Mouse (Mus musculus) left cerebral cortex, adult 9 months (tissue): ENCODE measurements around the gene Tcf7l2.
A peak's percentile ranks its signal among the peaks of the same experiment; 100 is the strongest.

Experiments used
- DNase-seq, 2 experiments: peaks; one replicate each; pipeline ENCODE4 v3.0.0; 2022; ENCODE audit warnings: low spot score in 2 of 2

The Tcf7l2 gene

GRCm38 (mm10) chr19:55939090-55939489, 197.5 kb downstream of the Tcf7l2 start:
- DNase-seq = no peak

- no peak for DNase-seq
Measured at GRCm38 (mm10) chr19:55939719-55940118, 198.1 kb downstream of the Tcf7l2 start.

- DNase-seq = peak; percentile 62 to 69
Measured at GRCm38 (mm10) chr19:55940538-55941252, 199.1 kb downstream of the Tcf7l2 start.

GRCm38 (mm10) chr19:55941253-55942125, 199.9 kb downstream of the Tcf7l2 start:
- DNase-seq = no peak

GRCm38 (mm10) chr19:55951397-55951796, 209.8 kb downstream of the Tcf7l2 start:
- no peak for DNase-seq

GRCm38 (mm10) chr19:55953207-55953606, 211.6 kb downstream of the Tcf7l2 start:
- peak in 1 of 2 experiments; percentile 47 for DNase-seq

GRCm38 (mm10) chr19:55955126-55955525, 213.5 kb downstream of the Tcf7l2 start:
- no peak for DNase-seq

GRCm38 (mm10) chr19:55956745-55957144, 215.1 kb downstream of the Tcf7l2 start:
- no peak for DNase-seq

GRCm38 (mm10) chr19:55964421-55964820, 222.8 kb downstream of the Tcf7l2 start:
- DNase-seq = no peak

- no peak for DNase-seq
Measured at GRCm38 (mm10) chr19:55966066-55966465, 224.4 kb downstream of the Tcf7l2 start.

GRCm38 (mm10) chr19:55969929-55970531, 228.4 kb downstream of the Tcf7l2 start:
- DNase-seq = no peak

- DNase-seq = no peak
Measured at GRCm38 (mm10) chr19:55976073-55976472, 234.5 kb downstream of the Tcf7l2 start.
